Mouse (Mus musculus): ENCODE measurements around the gene Mylpf. TPM values are rescaled to one million over a fixed set of nuclear protein-coding genes. Genes with fewer than 3 reads are reported as not detected.

Mylpf gene
- polyA plus RNA-seq, 1 experiment, result 1.2 TPM

- TF ChIP-seq GATA1 (IDR thresholded peaks at IDR 0.05; ENCODE audit: low read length), result no peak
Measured at GRCm38 (mm10) chr7:127259186-127259905, 50.7 kb downstream of the Mylpf start.

- TF ChIP-seq GATA1 (IDR thresholded peaks at IDR 0.05; ENCODE audit: low read length), result no peak
Measured at GRCm38 (mm10) chr7:127260309-127261111, 51.8 kb downstream of the Mylpf start, which contains the start of gene Dctpp1. Dctpp1 (minus strand) TSS chr7:127260709.

- no peak for TF ChIP-seq GATA1 (IDR thresholded peaks at IDR 0.05; ENCODE audit: low read length)
Measured at GRCm38 (mm10) chr7:127262218-127262961, 53.7 kb downstream of the Mylpf start.

GRCm38 (mm10) chr7:127263526-127263925 lies 54.8 kb downstream of the Mylpf start:
- TF ChIP-seq GATA1 (IDR thresholded peaks at IDR 0.05; ENCODE audit: low read length), result no peak

Other genes starting within 250 kb of the Mylpf start
- 94.7 and 114 TPM in 2 replicates for gene Cdipt, start 233.0 kb upstream of the Mylpf start, polyA plus RNA-seq (2012)
- 0.04 and 0.16 TPM in 2 replicates for gene Cdiptos, start 232.8 kb upstream of the Mylpf start, polyA plus RNA-seq (2012)
- 18.3 and 22.4 TPM in 2 replicates for gene Mvp, start 194.3 kb upstream of the Mylpf start, polyA plus RNA-seq (2012)
- gene Pagr1b, start 192.4 kb upstream of the Mylpf start, polyA plus RNA-seq (2012), result 4.9 and 12.5 TPM in 2 replicates
- 31.1 and 76.8 TPM in 2 replicates for gene Pagr1a, start 191.5 kb upstream of the Mylpf start, polyA plus RNA-seq (2012)
- 145 and 228 TPM in 2 replicates for gene Gm42742, start 187.8 kb upstream of the Mylpf start, polyA plus RNA-seq (2012)
- 0.53 and 1.9 TPM in 2 replicates for gene Prrt2, start 187.7 kb upstream of the Mylpf start, polyA plus RNA-seq (2012)
- 820 and 1,081 TPM in 2 replicates for gene Maz, start 181.9 kb upstream of the Mylpf start, polyA plus RNA-seq (2012)
- 45.3 and 56.9 TPM in 2 replicates for gene Kif22, start 166.4 kb upstream of the Mylpf start, polyA plus RNA-seq (2012)
- not detected in 2 replicates for gene Zg16, start 121.6 kb upstream of the Mylpf start, polyA plus RNA-seq (2012)
- 197 and 223 TPM in 2 replicates for gene AI467606, start 117.5 kb upstream of the Mylpf start, polyA plus RNA-seq (2012)
- gene Qprt, start 86.7 kb upstream of the Mylpf start, polyA plus RNA-seq (2012), result 0.98 and 2.0 TPM in 2 replicates
- 104 and 107 TPM in 2 replicates for gene Spn, start 71.1 kb upstream of the Mylpf start, polyA plus RNA-seq (2012)
- gene Cd2bp2, start 12.8 kb upstream of the Mylpf start, polyA plus RNA-seq (2012), result 81.2 and 81.3 TPM in 2 replicates
- 58.8 and 62.5 TPM in 2 replicates for gene Tbc1d10b, start 422 bp upstream of the Mylpf start, polyA plus RNA-seq (2012)
- gene Zfp553, start 24.2 kb downstream of the Mylpf start, polyA plus RNA-seq (2012), result 37.7 and 38.1 TPM in 2 replicates
- gene Sept1, start 24.2 kb downstream of the Mylpf start, polyA plus RNA-seq (2012), result 151 and 170 TPM in 2 replicates
- 86.6 and 115 TPM in 2 replicates for gene Zfp771, start 35.4 kb downstream of the Mylpf start, polyA plus RNA-seq (2012)
- 108 and 177 TPM in 2 replicates for gene Dctpp1, start 51.8 kb downstream of the Mylpf start, polyA plus RNA-seq (2012)
- 68.0 and 94.5 TPM in 2 replicates for gene Sephs2, start 65.2 kb downstream of the Mylpf start, polyA plus RNA-seq (2012)
- 16.4 and 20.0 TPM in 2 replicates for gene Itgal, start 87.4 kb downstream of the Mylpf start, polyA plus RNA-seq (2012)
- gene Zfp768, start 136.7 kb downstream of the Mylpf start, polyA plus RNA-seq (2012), result 28.1 and 30.7 TPM in 2 replicates
- 4.3 TPM in 2 replicates for gene Zfp747, start 167.2 kb downstream of the Mylpf start, polyA plus RNA-seq (2012)
- 1.1 and 1.4 TPM in 2 replicates for gene 9130019O22Rik, start 178.3 kb downstream of the Mylpf start, polyA plus RNA-seq (2012)
- gene E430018J23Rik, start 184.7 kb downstream of the Mylpf start, polyA plus RNA-seq (2012), result 7.2 and 9.7 TPM in 2 replicates
- gene Zfp764, start 197.9 kb downstream of the Mylpf start, polyA plus RNA-seq (2012), result 0.25 and 0.35 TPM in 2 replicates
- 12.7 and 18.3 TPM in 2 replicates for gene Zfp688, start 213.2 kb downstream of the Mylpf start, polyA plus RNA-seq (2012)
- gene Zfp689, start 240.3 kb downstream of the Mylpf start, polyA plus RNA-seq (2012), result 15.2 and 16.3 TPM in 2 replicates